Mouse (Mus musculus): ENCODE measurements around the gene Spred2. TPM values are rescaled to one million over a fixed set of nuclear protein-coding genes. Genes with fewer than 3 reads are reported as not detected.

The Spred2 gene
- polyA plus RNA-seq, 1 experiment from 2014 or later = 7.6 TPM

DNA sequence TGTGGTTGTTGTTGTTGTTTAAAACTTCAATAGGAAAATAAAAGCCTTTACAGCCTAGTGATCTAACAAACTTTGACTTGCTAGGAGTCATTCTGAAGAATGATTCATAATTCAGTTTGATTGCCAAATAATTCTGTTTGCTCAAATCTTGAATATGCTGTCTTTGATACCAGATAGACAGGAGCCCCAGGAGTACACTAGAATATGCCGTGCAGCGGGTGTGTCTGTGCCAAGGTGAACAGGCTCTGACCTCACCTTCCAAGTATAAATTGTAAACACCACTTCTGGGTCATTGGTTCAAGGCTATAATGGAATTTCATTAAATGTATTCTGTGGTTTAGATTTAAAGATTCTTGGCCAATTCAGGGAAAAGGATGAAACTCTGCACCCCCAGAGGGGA, 66.6 kb downstream of the Spred2 start:
- no peak overlapping the region for H3K9ac ChIP-seq
- H3K4me1 ChIP-seq = peaks cover 23% of the 10 kb centered on the region
- H3K4me2 ChIP-seq = no peak overlapping the region
- no peak for ATAC-seq
- no peaks in the 10 kb centered on the region for H3K27me3 ChIP-seq
- no peak overlapping the region for H3K4me3 ChIP-seq
- no peaks in the 10 kb centered on the region for H3K36me3 ChIP-seq (ENCODE audit: poor library complexity, severe bottlenecking)
- 89% methylated on average over 2 of the region's 2 CpGs for WGBS
- H3K9me3 ChIP-seq (replicated peaks) = no peaks in the 10 kb centered on the region
- no peak overlapping the region for H3K27ac ChIP-seq

- no peak overlapping the region for H3K4me3 ChIP-seq
- H3K9ac ChIP-seq = no peak overlapping the region
- 68% methylated on average over 12 of the region's 12 CpGs for WGBS
- ATAC-seq = no peak
- H3K4me1 ChIP-seq = peaks cover 17% of the 10 kb centered on the region
- no peaks in the 10 kb centered on the region for H3K9me3 ChIP-seq (replicated peaks)
- no peak overlapping the region for H3K4me2 ChIP-seq
- H3K36me3 ChIP-seq (ENCODE audit: poor library complexity, severe bottlenecking) = no peaks in the 10 kb centered on the region
- H3K27me3 ChIP-seq = no peaks in the 10 kb centered on the region
- H3K27ac ChIP-seq = no peak overlapping the region
Measured at GRCm38 (mm10) chr11:19991303-19991976, 67.3 kb downstream of the Spred2 start.

DNA sequence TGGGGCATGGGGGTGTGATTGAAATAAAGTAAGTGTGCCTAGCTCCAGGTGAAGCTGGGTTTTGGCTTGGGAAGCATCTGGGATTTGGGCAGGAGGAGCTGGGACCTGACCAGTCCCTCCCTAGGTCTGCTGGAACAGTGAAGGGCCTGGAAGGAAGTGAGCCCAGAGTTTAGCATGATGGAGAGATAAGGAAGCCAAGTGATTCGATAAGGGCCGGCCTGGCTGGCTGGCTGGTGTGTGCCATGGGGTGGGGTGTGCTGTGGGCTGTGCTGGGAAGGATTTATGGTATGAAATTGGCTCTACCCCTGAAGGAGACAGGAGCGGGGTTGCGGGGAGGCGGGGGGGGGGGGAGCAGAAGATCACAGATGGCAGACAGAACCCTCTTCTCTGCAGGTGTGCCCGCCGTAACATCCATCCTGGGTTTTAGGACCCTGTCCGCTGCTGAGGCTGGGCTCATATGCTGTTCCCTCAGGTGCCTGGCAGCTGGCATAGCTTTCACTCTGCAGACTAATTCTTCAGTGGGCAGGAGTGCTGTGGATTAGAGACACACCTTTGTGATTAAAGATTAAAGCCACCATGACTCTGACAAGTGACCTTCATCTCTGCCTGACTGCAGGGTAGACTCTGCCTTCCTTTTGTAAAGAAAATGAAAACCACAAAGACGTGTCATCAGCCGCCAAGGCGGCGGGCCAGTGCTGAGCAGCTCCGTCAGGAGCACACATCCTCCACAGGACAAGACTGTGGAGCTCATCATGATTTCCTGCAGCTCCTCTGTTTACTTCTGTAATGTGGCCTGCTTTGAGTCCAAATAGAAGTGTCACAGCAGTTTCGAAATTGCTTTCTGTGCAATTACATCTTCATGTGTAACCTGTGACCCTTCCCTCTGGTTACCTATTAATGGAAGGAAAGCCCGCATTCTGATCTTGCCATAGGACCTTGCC, 68.4 kb downstream of the Spred2 start:
- Histone ChIP-seq H3K9ac (no peak overlapping the region), H3K4me3 (no peak overlapping the region), H3K4me2 (no peak overlapping the region), H3K9me3 (replicated peaks) (no peaks in the 10 kb centered on the region), H3K36me3 (ENCODE audit: poor library complexity, severe bottlenecking) (no peaks in the 10 kb centered on the region), H3K4me1 (0 out of 2 replicates have a peak, but pooled peaks cover 9% of the 10 kb centered on the region), H3K27ac (no peak overlapping the region), H3K27me3 (no peaks in the 10 kb centered on the region)
- 87% methylated on average over 15 of the region's 15 CpGs for WGBS
- no peak for ATAC-seq

- Histone ChIP-seq H3K4me2 (no peak overlapping the region), H3K27me3 (no peaks in the 10 kb centered on the region)
- WGBS = 50% methylated on average over 1 of the region's 1 CpGs
Measured at GRCm38 (mm10) chr11:19993753-19994152, 69.6 kb downstream of the Spred2 start.

GRCm38 (mm10) chr11:19994262-19994790, 70.2 kb downstream of the Spred2 start:
- Histone ChIP-seq H3K4me1 (0 out of 2 replicates have a peak, but pooled peaks cover 5% of the 10 kb centered on the region), H3K27me3 (no peaks in the 10 kb centered on the region), H3K36me3 (ENCODE audit: poor library complexity, severe bottlenecking) (peaks cover 8% of the 10 kb centered on the region; the same call in 1 of the 2 replicates), H3K9ac (no peak overlapping the region), H3K4me2 (no peak overlapping the region), H3K27ac (no peak overlapping the region), H3K9me3 (replicated peaks) (no peaks in the 10 kb centered on the region), H3K4me3 (no peak overlapping the region)
- 92% methylated on average over 7 of the region's 7 CpGs for WGBS
- ATAC-seq = no peak

More at GRCm38 (mm10) chr11:19993753-19994152, 69.6 kb downstream of the Spred2 start:
- H3K36me3 ChIP-seq (ENCODE audit: poor library complexity, severe bottlenecking) = peaks cover 4% of the 10 kb centered on the region; the same call in 1 of the 2 replicates
- no peak for ATAC-seq
- H3K4me1 ChIP-seq = 0 out of 2 replicates have a peak, but pooled peaks cover 5% of the 10 kb centered on the region
- no peak overlapping the region for H3K9ac ChIP-seq
- no peak overlapping the region for H3K4me3 ChIP-seq
- no peaks in the 10 kb centered on the region for H3K9me3 ChIP-seq (replicated peaks)
- no peak overlapping the region for H3K27ac ChIP-seq

GRCm38 (mm10) chr11:19997940-19998339, 73.8 kb downstream of the Spred2 start:
- no peaks in the 10 kb centered on the region for H3K9me3 ChIP-seq (replicated peaks)
- WGBS = 88% methylated on average over 18 of the region's 18 CpGs
- H3K4me2 ChIP-seq = no peak overlapping the region
- H3K4me3 ChIP-seq = no peak overlapping the region
- no peaks in the 10 kb centered on the region for H3K4me1 ChIP-seq
- no peaks in the 10 kb centered on the region for H3K27me3 ChIP-seq
- H3K36me3 ChIP-seq (ENCODE audit: poor library complexity, severe bottlenecking) = peaks cover 11% of the 10 kb centered on the region; the same call in 1 of the 2 replicates
- H3K27ac ChIP-seq = no peak overlapping the region
- ATAC-seq = no peak
- no peak overlapping the region for H3K9ac ChIP-seq

DNA sequence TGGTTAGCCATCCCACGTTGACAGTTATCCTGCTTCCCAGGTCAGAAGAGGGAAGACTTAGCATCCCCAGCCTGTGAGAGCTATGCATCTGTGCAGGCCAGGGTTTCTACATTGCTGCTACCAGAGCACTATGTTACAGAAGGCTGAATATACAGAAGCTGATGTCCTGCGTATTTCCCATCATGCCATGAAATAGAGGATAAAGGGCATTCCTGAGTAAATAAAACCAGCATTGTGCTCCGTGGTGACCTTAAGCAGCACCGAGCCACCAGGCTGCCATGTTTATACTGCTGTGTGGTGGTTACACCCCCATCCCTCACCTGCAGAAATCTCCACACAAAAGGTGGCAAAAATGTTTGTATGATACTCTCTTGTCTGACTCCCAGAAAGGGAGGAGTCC, 78.7 kb downstream of the Spred2 start:
- Histone ChIP-seq H3K27ac (no peak overlapping the region), H3K9ac (no peak overlapping the region), H3K4me2 (no peak overlapping the region), H3K9me3 (replicated peaks) (no peaks in the 10 kb centered on the region), H3K27me3 (no peaks in the 10 kb centered on the region), H3K36me3 (ENCODE audit: poor library complexity, severe bottlenecking) (peaks cover 32% of the 10 kb centered on the region), H3K4me1 (no peaks in the 10 kb centered on the region), H3K4me3 (no peak overlapping the region)
- WGBS = 86% methylated on average over 4 of the region's 4 CpGs
- no peak for ATAC-seq

DNA sequence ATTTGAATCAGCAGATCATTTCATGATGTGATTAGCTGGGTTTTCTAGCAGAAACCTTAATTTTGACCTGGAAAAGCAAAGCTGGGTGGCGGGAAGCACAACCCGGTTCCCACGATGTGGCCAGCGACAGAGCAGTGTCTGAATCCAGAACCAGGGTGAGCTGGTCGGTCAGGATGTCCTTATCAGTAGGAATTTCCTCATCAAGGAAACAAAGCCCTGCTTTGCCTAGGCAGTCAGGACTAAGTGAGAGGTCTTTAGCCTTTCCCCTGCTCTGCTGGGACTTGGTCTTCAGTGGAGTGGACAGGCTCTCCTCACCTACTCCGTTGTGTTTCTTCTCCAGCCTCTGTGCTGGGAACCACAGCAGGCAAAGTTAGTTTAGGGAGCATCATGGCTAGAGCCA, 83.5 kb downstream of the Spred2 start:
- Histone ChIP-seq H3K36me3 (ENCODE audit: poor library complexity, severe bottlenecking) (peaks cover 51% of the 10 kb centered on the region), H3K9me3 (replicated peaks) (no peaks in the 10 kb centered on the region), H3K27me3 (no peaks in the 10 kb centered on the region), H3K4me3 (no peak overlapping the region), H3K4me2 (no peak overlapping the region), H3K4me1 (no peaks in the 10 kb centered on the region), H3K9ac (no peak overlapping the region), H3K27ac (no peak overlapping the region)
- ATAC-seq = no peak
- WGBS = 88% methylated on average over 6 of the region's 6 CpGs

- ATAC-seq = peak; percentile 48; the same call in 1 of the 2 replicates
- 74% methylated on average over 16 of the region's 16 CpGs for WGBS
- Histone ChIP-seq H3K4me2 (no peak overlapping the region), H3K36me3 (ENCODE audit: poor library complexity, severe bottlenecking) (peaks cover 57% of the 10 kb centered on the region), H3K27me3 (no peaks in the 10 kb centered on the region), H3K9ac (no peak overlapping the region), H3K9me3 (replicated peaks) (no peaks in the 10 kb centered on the region), H3K4me1 (no peaks in the 10 kb centered on the region), H3K27ac (no peak overlapping the region), H3K4me3 (no peak overlapping the region)
Measured at GRCm38 (mm10) chr11:20011210-20011978, 87.2 kb downstream of the Spred2 start.

DNA sequence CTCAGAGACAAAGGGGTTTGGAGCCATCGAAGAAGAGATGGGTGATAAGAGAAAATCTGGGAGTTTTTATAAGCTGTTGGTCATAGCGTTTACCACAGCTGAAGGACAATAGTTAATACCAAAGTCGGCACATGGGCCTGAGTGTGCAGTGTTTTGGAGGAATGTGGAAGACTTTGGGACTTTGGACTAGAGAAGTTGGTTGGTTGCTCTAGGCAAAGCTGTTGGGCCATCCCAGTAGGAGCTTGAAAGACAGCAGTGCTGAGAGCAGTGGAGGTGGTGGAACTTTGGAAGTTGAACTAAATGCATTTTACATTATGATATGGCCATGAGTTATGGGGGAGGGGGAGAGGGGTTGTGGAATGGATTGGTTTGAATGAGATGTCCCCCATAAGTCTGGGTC, 89.2 kb downstream of the Spred2 start:
- Histone ChIP-seq H3K27ac (no peak overlapping the region), H3K4me3 (no peak overlapping the region), H3K36me3 (ENCODE audit: poor library complexity, severe bottlenecking) (peaks cover 61% of the 10 kb centered on the region), H3K4me1 (no peaks in the 10 kb centered on the region), H3K27me3 (no peaks in the 10 kb centered on the region), H3K9ac (no peak overlapping the region), H3K9me3 (replicated peaks) (peaks cover 8% of the 10 kb centered on the region), H3K4me2 (no peak overlapping the region)
- 95% methylated on average over 3 of the region's 3 CpGs for WGBS
- no peak for ATAC-seq

DNA sequence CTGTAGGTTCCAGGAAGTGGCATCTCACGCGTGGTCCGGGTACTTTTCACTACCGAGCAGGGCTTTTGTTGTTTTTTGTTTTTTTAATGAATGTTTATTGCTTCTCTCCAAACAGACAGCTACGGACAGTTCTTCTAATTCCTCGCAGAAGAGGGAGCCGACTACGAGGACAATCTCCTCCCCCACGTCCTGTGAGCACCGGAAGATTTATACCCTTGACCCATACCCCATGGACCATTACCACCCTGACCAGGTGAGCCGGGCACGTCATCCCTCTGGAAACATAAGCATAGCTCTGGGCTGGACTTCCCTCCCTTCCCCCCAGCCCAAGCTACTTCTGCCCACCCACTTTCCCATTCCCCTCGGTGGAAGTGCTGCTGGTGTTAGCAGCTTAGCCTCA, 93.8 kb downstream of the Spred2 start:
- 98% methylated on average over 13 of the region's 13 CpGs for WGBS
- ATAC-seq = no peak
- no peaks in the 10 kb centered on the region for H3K4me1 ChIP-seq
- no peak overlapping the region for H3K27ac ChIP-seq
- H3K4me2 ChIP-seq = no peak overlapping the region
- H3K9ac ChIP-seq = no peak overlapping the region
- peaks cover 45% of the 10 kb centered on the region for H3K9me3 ChIP-seq (replicated peaks)
- no peaks in the 10 kb centered on the region for H3K27me3 ChIP-seq
- peaks cover 75% of the 10 kb centered on the region for H3K36me3 ChIP-seq (ENCODE audit: poor library complexity, severe bottlenecking)
- no peak overlapping the region for H3K4me3 ChIP-seq
